Mouse (Mus musculus) liver, embryonic 14.5 days (tissue): ENCODE measurements around the gene Prpf31.

Experiments used
- CTCF ChIP-seq: IDR thresholded peaks from 2 replicates; pipeline ENCODE4 v1.5.1; 2016; ENCODE audit warnings: antibody characterized with exemption, low read depth, control low read depth
- EP300 ChIP-seq: IDR thresholded peaks from 2 replicates; pipeline ENCODE4 v1.6.1; 2016; ENCODE audit warnings: antibody characterized with exemption, low read depth

- TF ChIP-seq CTCF = no peak
- no peak for TF ChIP-seq EP300
Observed at GRCm38 (mm10) chr7:3585763-3586162, 44.0 kb upstream of the Prpf31 start.
